Mouse (Mus musculus) midbrain, embryonic 12.5 days (tissue): Measurements from ENCODE around the gene Tnf. TPM values are rescaled to one million over a fixed set of nuclear protein-coding genes. Genes with fewer than 3 reads are reported as not detected.
A peak's percentile ranks its signal among the peaks of the same experiment; 100 is the strongest.

Source experiments
- ATAC-seq: fragments of 200-750 bp; cut with Nextera tagmentation; 2 replicates; pipeline ENCODE4 v1.8.0; 2017; ENCODE audit warnings: low read depth, moderate TSS enrichment, moderate library complexity; ENCODE audit not compliant: low FRiP score
- H3K27ac ChIP-seq: fragments of 300-500 bp; sonication (generic); replicated peaks from 2 replicates; pipeline ENCODE4 v1.5.1; 2016; ENCODE audit warnings: mild to moderate bottlenecking
- H3K27me3 ChIP-seq: fragments of 300-500 bp; sonication (generic); 2 replicates; pipeline ENCODE4 v1.6.1; 2016; ENCODE audit warnings: mild to moderate bottlenecking
- H3K36me3 ChIP-seq: fragments of 300-500 bp; sonication (generic); 2 replicates; pipeline ENCODE4 v1.6.1; 2016
- H3K4me1 ChIP-seq: fragments of 300-500 bp; sonication (generic); 2 replicates; pipeline ENCODE4 v1.6.1; 2016
- H3K4me2 ChIP-seq: fragments of 300-500 bp; sonication (generic); replicated peaks from 2 replicates; pipeline ENCODE4 v1.6.1; 2016; ENCODE audit warnings: mild to moderate bottlenecking, moderate library complexity
- H3K4me3 ChIP-seq: fragments of 300-500 bp; sonication (generic); 2 replicates; pipeline ENCODE4 v1.5.1; 2016; ENCODE audit warnings: mild to moderate bottlenecking
- H3K9ac ChIP-seq: fragments of 300-500 bp; sonication (generic); replicated peaks from 2 replicates; pipeline ENCODE4 v1.6.1; 2016; ENCODE audit warnings: mild to moderate bottlenecking, moderate library complexity
- H3K9me3 ChIP-seq: fragments of 300-500 bp; sonication (generic); 2 replicates; pipeline ENCODE4 v1.6.1; 2016; ENCODE audit warnings: mild to moderate bottlenecking
- WGBS: fragments of 180-500 bp; shearing (Covaris S2); methylation state at CpG from one replicate; pipeline ENCODE4 v1.1.7; 2016; 5-methylcytosine and 5-hydroxymethylcytosine counted together
- polyA plus RNA-seq: library from polyadenylated mRNA; unstranded; fragments of >200 nt; fragmentation: Nextera tagmentation; extraction: Ambion mirVana; gene quantifications from 2 replicates; pipeline ENCODE4 v1.2.1, GENCODE M21; 2016

Gene Tnf
- polyA plus RNA-seq, 1 experiment from 2014 or later, result not detected

DNA sequence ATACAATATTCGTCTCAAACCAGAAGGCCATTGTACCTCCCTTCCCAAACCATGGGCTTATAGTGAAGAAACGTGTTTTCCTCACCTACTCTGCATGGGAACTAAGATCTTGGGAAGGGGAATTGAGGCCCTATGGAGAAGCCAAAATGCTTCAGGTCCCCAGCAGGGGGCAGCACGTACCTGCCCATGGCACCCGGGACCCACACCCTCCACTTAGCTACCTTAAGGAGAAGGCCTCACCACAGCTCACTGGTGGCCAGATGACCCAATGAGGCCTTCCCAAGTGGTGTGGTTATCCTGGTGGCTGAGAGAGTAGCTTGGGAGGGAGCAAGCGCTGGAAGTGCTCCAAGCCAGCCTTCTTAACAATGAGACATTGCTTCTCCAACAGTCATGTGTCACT is 23.3 kb downstream of the Tnf start:
- H3K36me3 ChIP-seq, result no peaks in the 10 kb centered on the region
- no peaks in the 10 kb centered on the region for H3K27me3 ChIP-seq
- no peak overlapping the region for H3K27ac ChIP-seq
- H3K4me1 ChIP-seq, result no peaks in the 10 kb centered on the region
- 0 out of 2 replicates have a peak, but pooled peaks have one; percentile 16 for ATAC-seq
- WGBS, result 19% methylated on average over 5 of the region's 5 CpGs
- H3K9me3 ChIP-seq, result no peaks in the 10 kb centered on the region
- H3K9ac ChIP-seq, result no peak overlapping the region
- no peak overlapping the region for H3K4me2 ChIP-seq
- no peak overlapping the region for H3K4me3 ChIP-seq

DNA sequence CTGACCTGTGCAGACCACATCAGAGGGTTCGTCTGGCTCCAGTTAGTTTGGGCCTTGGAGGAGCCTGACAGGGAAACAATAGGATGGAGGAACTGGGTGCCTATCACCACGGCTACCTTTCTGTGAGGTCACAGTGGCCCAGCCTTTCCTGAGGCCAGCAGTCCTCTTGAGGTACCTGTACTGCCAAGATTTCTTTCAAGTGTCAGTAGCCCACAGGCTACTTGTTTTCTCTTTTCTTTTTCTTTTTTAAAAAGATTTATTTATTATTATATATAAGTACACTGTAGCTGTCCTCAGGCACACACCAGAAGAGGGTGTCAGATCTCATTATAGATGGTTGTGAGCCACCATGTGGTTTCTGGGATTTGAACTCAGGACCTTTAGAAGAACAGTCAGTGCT is 25.8 kb downstream of the Tnf start, which contains the start of gene Aif1:
Gene Aif1, minus strand, starts transcription at position 101 of the 400 bp plus-strand sequence.
- ATAC-seq, result no peak
- no peaks in the 10 kb centered on the region for H3K4me1 ChIP-seq
- H3K4me2 ChIP-seq, result no peak within 1 kb of the TSS
- no peaks in the 10 kb centered on the region for H3K36me3 ChIP-seq
- H3K9ac ChIP-seq, result no peak within 1 kb of the TSS
- H3K4me3 ChIP-seq, result no peak within 1 kb of the TSS
- WGBS, result 23% methylated on average over 2 of the region's 2 CpGs
- H3K27me3 ChIP-seq, result no peaks in the 10 kb centered on the region
- no peaks in the 10 kb centered on the region for H3K9me3 ChIP-seq
- no peak within 1 kb of the TSS for H3K27ac ChIP-seq

DNA sequence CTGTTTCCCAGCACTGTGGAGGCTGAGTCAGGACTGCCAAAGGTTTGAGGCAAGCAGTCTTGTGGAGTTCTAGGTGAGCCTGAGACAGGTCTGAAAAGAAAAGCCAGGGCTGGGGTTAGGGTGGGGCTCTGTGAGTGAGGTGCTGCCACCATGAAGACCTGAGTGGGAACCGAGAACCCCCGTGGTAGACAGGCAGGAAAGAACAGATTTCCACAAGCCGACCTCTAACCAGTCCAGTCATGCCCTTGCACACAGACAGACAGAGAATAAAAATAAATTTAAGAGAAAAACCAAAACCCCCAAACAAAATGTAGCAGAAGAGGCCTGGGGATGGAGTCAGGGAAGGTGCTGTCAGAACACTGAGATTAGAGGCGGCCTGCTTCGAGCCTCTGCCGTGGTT is 26.4 kb downstream of the Tnf start:
- ATAC-seq, result no peak
- Histone ChIP-seq H3K4me1 (no peaks in the 10 kb centered on the region), H3K9me3 (no peaks in the 10 kb centered on the region), H3K27me3 (no peaks in the 10 kb centered on the region), H3K4me3 (no peak overlapping the region), H3K27ac (no peak overlapping the region), H3K4me2 (no peak overlapping the region), H3K36me3 (no peaks in the 10 kb centered on the region), H3K9ac (no peak overlapping the region)
- 69% methylated on average over 6 of the region's 6 CpGs for WGBS

DNA sequence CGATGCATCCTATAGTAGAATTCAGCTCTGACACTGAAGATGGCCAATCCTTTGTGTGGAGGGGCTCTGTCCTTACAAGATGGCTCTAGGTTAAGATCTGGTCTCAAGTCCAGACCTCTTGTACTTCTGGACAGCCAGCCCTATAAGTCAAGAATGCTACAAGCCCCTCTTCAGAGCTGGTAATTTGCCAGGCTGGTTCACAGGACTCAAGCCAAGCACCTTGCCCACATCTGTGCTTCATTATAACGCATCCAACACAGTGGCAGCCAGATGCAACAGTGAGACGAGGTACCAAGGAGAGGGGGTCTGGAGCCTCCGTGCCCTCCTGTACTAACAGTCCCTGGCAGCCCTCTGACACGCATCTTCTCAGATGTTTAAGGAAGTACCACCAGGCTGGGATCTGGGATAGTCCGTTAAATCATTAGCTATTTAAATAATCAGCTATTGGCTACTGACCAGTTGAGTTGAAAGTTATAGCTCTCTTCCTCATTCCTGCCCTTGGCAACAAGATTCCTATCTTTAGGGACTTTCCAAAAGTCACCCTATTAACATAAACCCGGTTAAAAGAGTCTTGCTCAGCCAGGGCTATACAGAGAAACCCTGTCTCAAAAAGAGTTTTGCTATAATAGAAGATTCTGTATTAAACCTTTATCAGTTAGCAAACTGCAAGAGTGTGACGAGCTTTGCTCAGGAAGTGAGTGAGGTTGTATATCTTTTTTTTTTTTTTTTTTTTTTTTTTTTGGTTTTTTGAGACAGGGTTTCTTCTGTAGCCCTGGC is 27.4 kb downstream of the Tnf start:
- Histone ChIP-seq H3K36me3 (no peaks in the 10 kb centered on the region), H3K27ac (no peak overlapping the region), H3K4me2 (no peak overlapping the region), H3K27me3 (no peaks in the 10 kb centered on the region), H3K9me3 (no peaks in the 10 kb centered on the region), H3K4me1 (no peaks in the 10 kb centered on the region), H3K4me3 (no peak overlapping the region), H3K9ac (no peak overlapping the region)
- no peak for ATAC-seq
- WGBS, result 78% methylated on average over 8 of the region's 8 CpGs

DNA sequence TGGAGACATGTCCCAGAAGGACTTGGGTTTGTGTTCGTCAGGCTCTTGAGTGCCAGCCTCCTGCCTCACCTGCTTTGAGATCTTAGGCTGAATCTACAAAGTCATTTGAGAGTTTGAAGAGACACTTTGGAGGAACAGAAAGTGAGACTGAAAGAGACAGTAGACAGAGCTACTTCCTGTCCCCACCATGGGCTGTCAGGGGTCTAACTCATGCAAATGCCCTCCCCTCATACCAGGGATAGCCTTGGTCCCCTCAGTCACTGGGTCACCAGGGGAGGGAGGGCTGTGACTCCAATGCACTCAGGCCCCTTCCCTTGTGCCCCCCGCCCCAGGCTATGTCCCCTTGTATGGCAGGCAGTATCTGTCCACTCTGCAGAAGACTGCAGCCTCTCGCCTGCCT is 28.5 kb downstream of the Tnf start:
- Histone ChIP-seq H3K36me3 (no peaks in the 10 kb centered on the region), H3K27ac (no peak overlapping the region), H3K4me3 (no peak overlapping the region), H3K4me2 (no peak overlapping the region), H3K27me3 (no peaks in the 10 kb centered on the region), H3K4me1 (0 out of 2 replicates have a peak, but pooled peaks cover 2% of the 10 kb centered on the region), H3K9me3 (no peaks in the 10 kb centered on the region), H3K9ac (0 out of 2 replicates have a peak overlapping the region, but pooled peaks have one; percentile 20)
- WGBS, result 80% methylated on average over 3 of the region's 3 CpGs
- ATAC-seq, result no peak

DNA sequence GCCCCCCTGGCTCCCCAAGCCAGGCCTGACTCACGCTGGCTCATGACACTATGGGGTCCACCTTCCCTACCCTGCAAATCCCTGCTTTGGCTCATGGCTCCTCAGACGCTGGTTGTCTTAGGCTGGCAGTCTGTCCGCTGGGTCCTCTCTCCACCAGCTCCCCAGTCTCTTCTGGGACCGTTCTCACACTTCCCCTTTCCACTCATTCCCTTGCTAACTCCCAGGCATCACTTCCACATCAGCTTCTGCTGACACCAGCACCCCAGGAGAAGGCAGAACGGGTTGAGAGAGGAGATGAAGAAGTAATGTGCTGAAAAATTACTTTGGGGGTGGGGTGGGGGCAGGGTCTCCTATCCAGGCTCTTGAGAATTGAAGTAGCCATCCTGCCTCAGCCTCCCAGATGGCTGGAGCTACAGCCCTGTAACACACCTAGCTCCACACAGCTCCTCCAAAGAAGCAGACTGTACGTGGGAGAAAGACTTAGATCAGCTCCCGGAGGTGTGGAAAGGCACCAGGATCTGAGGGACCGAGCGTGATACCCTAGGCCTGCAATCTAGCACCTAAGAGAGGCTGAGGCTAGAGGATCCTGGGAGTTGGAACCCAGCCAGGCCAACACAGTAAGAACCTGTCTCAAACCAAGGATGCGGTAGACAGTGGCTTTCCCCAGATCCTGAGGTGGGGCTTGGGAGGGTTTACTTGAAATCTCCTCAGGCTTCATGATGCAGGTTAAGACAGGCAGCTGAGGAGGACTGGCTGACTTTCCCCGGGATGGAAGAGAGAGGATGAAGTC is 29.2 kb downstream of the Tnf start:
- no peak for ATAC-seq
- H3K4me3 ChIP-seq, result no peak overlapping the region
- no peak overlapping the region for H3K4me2 ChIP-seq
- H3K27me3 ChIP-seq, result no peaks in the 10 kb centered on the region
- H3K4me1 ChIP-seq, result 0 out of 2 replicates have a peak, but pooled peaks cover 2% of the 10 kb centered on the region
- 78% methylated on average over 11 of the region's 11 CpGs for WGBS
- no peaks in the 10 kb centered on the region for H3K36me3 ChIP-seq
- H3K27ac ChIP-seq, result no peak overlapping the region
- no peak overlapping the region; the same call in 1 of the 2 replicates for H3K9ac ChIP-seq
- no peaks in the 10 kb centered on the region for H3K9me3 ChIP-seq

DNA sequence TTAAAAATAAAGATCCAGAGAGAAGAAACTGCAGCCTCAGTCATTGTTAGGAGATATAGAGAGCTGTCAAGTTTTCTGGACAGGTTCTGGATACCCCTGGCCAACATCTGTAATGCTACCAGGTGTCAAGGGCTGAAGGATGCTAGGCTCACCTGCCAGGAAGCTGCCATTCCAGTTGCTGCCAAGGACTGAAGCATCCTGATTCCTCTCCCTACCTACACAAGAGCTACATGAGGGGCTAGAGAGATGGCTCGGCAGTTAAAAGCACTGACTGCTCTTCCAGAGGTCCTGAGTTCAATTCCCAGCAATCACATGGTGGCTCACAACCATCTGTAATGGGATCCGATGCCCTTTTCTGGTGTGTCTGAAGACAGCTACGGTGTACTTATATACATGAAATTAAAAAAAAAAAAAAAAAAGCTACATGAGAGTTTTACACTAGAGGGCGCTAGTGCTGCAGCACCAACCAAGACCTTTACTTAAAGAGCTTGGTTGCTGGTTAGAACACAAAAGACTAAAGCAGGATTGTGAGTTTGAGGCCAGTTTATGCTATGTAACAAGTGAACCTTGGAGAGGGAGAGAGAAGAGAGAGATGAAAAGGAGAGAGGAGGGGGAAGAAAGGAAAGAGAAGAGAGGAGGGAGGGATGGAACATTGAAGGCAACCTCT is 33.1 kb downstream of the Tnf start:
- 20% methylated on average over 4 of the region's 4 CpGs for WGBS
- peaks cover 12% of the 10 kb centered on the region for H3K4me1 ChIP-seq
- no peak for ATAC-seq
- no peaks in the 10 kb centered on the region for H3K27me3 ChIP-seq
- H3K9me3 ChIP-seq, result no peaks in the 10 kb centered on the region
- no peak overlapping the region for H3K4me2 ChIP-seq
- H3K27ac ChIP-seq, result 0 out of 2 replicates have a peak overlapping the region, but pooled peaks have one; percentile 3
- H3K36me3 ChIP-seq, result no peaks in the 10 kb centered on the region
- no peak overlapping the region for H3K9ac ChIP-seq
- H3K4me3 ChIP-seq, result no peak overlapping the region

DNA sequence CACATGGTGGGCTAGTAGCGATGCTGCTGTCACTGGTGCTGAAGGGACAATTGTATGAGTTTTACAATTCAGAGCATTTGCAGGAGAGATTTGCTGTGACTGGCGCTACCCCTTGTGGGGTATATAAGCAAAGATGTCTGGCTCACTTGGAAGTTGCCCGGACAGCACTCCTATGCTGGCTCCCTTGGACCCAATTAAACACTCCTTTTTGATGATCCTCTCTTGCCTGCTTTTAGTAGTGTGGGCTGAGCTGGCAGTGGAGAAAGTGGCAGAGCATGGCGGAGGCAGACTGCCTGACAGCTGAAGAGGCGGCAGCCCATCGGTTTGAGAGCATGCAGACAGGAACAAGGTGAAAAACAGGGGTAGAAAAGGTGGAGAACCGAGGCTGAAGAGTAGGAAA is 34.0 kb downstream of the Tnf start:
- H3K36me3 ChIP-seq, result no peaks in the 10 kb centered on the region
- no peaks in the 10 kb centered on the region for H3K27me3 ChIP-seq
- H3K27ac ChIP-seq, result no peak overlapping the region
- no peak for ATAC-seq
- H3K4me1 ChIP-seq, result peaks cover 19% of the 10 kb centered on the region
- no peak overlapping the region for H3K4me2 ChIP-seq
- H3K4me3 ChIP-seq, result no peak overlapping the region
- no peaks in the 10 kb centered on the region for H3K9me3 ChIP-seq
- H3K9ac ChIP-seq, result no peak overlapping the region
- 85% methylated on average over 7 of the region's 7 CpGs for WGBS

DNA sequence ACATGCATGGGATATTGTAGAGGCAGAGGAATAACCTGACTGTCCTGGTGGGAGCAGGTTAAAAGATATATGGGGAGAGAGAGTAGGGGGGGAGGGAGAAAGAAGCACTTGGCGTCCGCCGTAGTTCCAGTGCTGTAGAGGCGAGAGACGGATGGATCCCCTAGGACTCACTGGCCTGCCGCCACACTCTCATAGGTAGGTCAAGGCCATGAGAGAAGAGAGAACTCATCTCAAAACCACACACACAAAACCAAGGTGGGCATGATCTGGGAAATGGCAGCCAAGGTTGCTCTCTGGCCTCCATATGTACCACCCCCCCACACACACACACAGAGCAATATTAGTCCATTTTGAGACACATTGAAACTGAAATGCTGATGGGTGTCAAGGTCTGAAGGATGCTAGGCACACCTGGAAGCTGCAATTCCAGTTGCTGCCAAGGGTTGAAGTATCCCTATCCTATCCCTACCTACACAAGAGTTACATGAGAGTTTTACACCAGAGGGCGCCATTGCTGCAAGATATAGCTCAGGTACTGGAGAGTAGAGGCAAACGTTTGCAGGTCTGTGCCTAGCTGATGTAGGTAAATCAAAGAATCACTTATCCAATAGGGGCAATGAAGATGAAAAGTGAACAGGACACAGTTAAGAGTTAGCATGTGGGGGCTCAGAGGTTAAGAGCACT is 35.3 kb downstream of the Tnf start:
- ATAC-seq, result no peak
- H3K27me3 ChIP-seq, result no peaks in the 10 kb centered on the region
- 73% methylated on average over 8 of the region's 8 CpGs for WGBS
- peak overlapping the region; percentile 68 for H3K9ac ChIP-seq
- peak overlapping the region; percentile 97 for H3K27ac ChIP-seq
- H3K36me3 ChIP-seq, result peaks cover 7% of the 10 kb centered on the region
- peak overlapping the region; percentile 77 for H3K4me2 ChIP-seq
- H3K9me3 ChIP-seq, result no peaks in the 10 kb centered on the region
- peaks cover 30% of the 10 kb centered on the region for H3K4me1 ChIP-seq
- H3K4me3 ChIP-seq, result peak overlapping the region; percentile 99

DNA sequence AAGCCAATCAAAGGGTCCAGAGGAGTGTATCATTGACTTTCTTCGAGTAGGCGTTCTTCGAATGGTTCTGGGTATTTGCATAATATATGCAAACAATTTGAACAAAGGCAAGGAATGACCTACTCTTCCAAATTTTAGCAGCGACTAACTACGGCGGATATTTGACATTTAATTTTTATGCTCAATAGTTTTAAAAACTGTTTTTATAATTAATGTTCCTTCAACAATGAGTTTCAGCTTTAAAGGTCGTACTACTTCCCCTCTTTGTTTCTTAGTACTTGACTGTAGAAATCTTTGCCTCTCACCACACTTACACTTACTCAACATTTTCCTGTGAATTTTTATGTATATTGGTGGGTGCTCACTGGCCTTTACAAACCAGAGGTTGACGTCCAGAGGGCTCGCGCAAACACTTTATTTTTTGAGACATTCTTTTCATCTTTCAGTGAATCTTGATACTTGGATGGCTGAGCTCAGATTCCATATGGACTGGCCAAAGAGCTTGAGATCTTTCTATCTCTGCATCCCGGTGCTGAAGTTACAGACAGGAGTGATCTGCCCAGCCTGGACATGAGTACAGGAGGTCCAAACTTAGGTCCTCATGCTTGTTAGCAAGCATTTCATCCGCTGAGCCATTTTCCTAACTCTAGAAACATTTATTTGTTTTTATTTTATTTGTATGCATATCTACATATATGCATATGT is 36.2 kb downstream of the Tnf start:
- WGBS, result 24% methylated on average over 12 of the region's 12 CpGs
- Histone ChIP-seq H3K4me3 (peak overlapping the region; percentile 99), H3K9me3 (no peaks in the 10 kb centered on the region), H3K36me3 (peaks cover 16% of the 10 kb centered on the region), H3K9ac (peak overlapping the region; percentile 68), H3K4me2 (peak overlapping the region; percentile 77), H3K4me1 (peaks cover 30% of the 10 kb centered on the region), H3K27ac (peak overlapping the region; percentile 97), H3K27me3 (no peaks in the 10 kb centered on the region)
- peak; percentile 85; the same call in 1 of the 2 replicates for ATAC-seq
